Mouse (Mus musculus) cerebellum, adult 2 months (tissue): Measurements from ENCODE around the gene Zfp710.

ENCODE experiments used
- CTCF ChIP-seq: fragments of 200-500 bp; IDR thresholded peaks from 2 replicates; pipeline ENCODE4 v1.5.1; 2011; ENCODE audit warnings: low read depth, mild to moderate bottlenecking, control low read depth, low read length, moderate library complexity, borderline replicate concordance; ENCODE audit not compliant: insufficient read depth
- POLR2A ChIP-seq: fragments of 200-500 bp; IDR thresholded peaks from 2 replicates; pipeline ENCODE4 v1.6.1; 2011; ENCODE audit warnings: low read length, control low read depth, borderline replicate concordance; ENCODE audit not compliant: insufficient read depth

GRCm38 (mm10) chr7:80095598-80096309 is 71.1 kb downstream of the Zfp710 start:
- TF ChIP-seq CTCF (no peak), POLR2A (no peak)
